Mouse (Mus musculus) left cerebral cortex, adult 8-10 months (tissue): ENCODE data around the gene Ddx56. TPM values are rescaled to one million over a fixed set of nuclear protein-coding genes. Genes with fewer than 3 reads are reported as not detected.
"Not testable (repeated sequence)": the region's sequence is repeated elsewhere in the genome, so short reads cannot be mapped to it uniquely, and the experiment has no call there.

Experiments used
- DNase-seq, 2 experiments: peaks; one replicate each; pipeline ENCODE4 v3.0.0; 2022; ENCODE audit warnings: low spot score in 2 of 2
- total RNA-seq, 4 experiments: library from RNA; stranded (reverse); gene quantifications; 2 replicates each; pipeline ENCODE4 v1.2.4; 2022

Ddx56 gene
- total RNA-seq, 4 experiments from 2014 or later, result 43.0 to 53.3 (median 49.9) TPM

- DNase-seq, result no peak
Observed at GRCm38 (mm10) chr11:6266621-6267020, 951 bp downstream of the Ddx56 start.

DNA sequence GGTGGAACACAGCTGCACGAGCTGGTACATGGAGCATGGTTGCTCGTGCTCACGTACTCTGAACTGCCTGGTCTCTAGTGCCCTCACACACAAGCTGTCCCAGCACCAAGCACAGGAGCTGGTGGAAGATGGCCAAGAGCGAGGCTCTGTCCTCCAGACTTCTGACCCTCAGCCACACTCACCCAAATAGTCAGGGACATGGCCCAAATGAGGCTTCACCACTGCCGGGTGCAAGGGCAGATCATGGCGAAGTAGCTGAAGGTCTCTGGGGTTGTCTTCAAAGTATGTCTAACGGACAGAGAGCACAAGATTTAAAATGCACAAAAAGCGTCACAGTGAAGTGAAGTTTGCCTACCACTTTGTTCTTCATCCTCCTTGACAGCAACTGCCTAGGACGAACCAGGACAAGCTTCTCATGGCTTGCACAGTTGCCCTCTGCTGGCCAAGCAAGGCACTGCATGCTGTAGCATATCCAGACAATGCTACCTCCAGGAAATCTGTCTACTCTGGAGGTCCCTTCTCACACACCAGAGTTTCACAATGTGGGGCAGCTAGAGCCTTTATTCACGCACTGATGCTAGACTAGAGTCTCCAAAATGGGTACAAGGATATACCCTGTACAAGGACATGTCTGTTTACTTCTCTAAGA is 6.0 kb downstream of the Ddx56 start:
- DNase-seq, result peak in 1 of 2 experiments; percentile 71

DNA sequence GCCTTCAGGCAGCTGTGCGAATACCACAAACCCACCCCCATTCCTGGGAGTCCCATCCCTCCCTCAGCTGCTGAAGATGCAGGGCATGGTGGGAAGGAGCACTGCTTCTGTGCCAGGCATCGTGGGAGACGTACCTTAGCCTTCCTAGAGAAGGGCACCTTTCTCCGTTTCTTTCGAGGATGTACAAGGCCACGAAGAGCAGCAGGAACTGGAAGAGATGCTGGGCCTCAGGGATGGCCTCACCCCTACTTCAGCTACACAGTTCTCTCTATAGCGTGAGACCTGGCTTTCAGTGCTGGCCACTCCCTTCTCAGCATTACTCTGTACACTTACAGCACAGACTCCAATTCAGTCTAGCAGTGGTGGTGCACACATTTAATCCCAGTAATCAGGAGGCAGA is 8.2 kb downstream of the Ddx56 start:
- DNase-seq, result no peak

DNA sequence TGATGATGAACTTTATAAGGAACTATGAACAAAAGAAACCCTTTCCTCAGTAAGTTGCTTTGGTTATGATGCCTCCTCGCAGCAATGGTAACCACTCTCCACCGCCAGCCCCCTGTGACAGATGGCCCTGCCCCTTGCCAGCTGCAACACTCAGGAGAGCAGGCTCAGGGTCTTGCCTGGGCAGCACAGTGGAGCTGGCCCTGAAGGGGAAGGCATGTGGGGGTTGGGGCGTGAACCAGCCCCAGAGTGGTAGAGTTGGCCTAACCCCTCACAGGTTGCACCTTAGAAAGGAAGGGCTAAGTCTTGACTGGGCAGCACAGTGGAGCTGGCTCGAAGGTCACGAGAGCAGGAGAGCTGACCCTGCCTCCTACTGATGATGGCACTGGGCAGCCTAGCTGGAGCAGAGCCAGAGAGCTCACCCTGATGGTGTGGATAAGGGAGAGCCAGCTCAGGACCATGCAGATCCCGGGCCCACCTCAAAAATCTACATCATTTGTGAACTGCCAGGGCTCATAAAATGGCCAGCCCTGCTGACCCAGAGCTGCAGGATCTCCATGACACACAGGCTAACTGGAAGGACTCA is 11.0 kb downstream of the Ddx56 start:
- no peak for DNase-seq

DNA sequence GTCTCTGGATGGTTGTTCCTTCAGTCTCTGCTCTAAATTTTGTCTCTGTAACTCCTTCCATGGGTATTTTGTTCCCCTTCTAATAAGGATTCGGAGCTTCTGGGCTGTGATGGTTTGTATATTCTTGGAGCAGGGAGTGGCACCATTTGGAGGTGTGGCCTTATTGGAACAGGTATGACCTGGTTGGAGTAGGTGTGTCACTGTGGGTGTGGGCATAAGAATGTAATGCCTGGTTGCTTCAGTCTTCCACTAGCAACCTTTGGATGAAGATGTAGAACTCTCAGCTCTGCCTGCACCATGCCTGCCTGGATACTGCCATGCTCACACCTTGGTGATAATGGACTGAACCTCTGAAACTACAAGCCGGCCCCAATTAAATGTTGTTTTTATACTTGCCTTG is 13.0 kb downstream of the Ddx56 start:
- not testable (repeated sequence) for DNase-seq

DNA sequence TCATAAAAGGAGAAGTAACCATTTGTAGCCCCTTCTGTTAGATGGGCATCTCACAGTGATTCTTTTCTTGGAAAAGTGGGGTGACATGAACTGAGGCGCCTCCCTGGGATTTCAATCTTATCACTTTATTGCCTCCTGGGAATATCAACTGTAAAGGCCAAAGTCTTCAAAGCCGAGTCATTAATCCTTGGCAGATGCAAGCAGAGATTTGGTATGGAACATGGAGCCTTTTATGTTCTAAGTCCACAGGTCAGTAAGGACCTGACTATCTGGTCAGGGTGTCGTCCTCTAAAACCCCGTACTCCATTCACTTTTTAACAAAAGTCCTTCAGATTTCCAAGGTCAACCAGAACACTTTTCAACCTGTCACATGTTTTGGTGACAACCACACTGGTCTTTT is 14.7 kb downstream of the Ddx56 start:
- DNase-seq, result no peak

DNA sequence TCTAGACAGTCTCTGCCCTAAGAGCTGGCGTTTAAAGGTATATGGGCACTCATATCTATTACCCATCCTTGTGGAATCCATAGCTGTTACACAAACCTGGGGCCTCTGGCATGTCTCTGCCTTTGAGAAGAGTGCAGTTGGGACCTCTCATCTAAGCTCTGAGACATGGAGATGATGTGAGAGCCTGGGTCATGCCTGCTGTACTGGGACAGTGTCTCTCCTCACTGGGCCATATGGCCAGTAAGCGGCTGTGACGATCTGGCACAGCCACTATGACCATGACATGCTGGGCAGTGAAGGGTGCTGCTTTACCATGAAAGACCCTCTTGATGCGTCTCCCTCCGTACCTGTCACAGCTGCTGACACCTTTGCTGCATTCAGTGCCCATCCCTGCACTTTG is 15.3 kb downstream of the Ddx56 start:
- no peak for DNase-seq

DNA sequence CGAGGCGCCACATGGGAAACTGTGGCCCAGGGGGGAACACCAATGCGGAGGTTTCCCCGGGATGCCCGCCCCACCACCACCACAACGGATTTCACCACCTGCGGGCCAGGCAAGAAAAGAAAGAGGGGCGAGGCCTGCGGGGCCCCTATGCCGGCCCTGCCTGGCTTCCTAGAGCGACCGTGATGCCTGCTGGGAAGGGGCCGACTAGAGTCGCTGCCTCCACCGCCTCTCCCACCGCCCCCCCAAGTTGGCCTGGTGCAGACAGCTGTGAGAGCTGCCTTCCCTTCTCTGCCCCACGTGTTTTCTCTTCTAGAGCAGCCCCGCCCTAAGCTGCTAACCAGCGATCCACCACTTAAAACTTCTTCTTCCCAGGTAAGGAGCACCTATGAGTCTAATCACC is 22.9 kb downstream of the Ddx56 start:
- no peak for DNase-seq

DNA sequence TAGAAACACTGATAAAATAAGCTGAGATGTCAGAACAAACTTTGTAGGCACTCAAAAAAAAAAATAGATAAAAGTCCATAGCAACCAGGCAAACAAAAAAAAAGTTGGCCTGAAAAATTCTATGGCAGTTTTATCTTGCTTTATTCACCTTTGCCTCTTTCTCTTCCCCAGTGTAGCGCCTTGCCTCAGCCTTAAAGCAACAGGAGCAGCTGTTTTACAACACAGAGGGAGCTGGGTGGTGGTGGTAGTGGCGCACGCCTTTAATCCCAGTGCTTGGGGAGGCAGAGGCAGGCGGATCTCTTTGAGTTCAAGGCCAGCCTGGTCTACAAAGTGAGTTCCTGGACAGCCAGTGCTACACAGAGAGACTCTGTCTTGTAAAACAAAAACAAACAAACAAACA is 34.5 kb downstream of the Ddx56 start:
- DNase-seq, result no peak

DNA sequence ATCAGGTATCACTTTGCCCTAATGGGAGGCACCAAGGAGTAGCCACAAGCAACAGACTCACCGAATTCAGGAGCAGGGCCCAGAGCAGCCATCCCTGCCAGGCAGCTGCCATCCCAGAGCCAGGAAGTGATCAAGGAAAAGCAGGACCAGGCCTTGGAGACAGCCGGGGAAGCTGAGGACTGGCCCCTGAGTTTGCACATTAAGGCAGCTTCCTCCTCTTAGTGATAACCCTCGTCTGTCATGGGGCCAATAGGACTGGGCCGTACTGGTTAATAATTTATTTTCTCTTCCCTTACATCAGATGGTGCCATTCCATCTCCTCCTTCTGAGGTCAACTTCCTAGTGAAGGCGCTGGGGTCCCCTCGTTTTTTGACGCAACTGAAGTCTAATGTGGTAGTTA is 37.6 kb downstream of the Ddx56 start, which contains the start of gene Npc1l1:
Npc1l1 (minus strand) TSS at position 132 of the 400 bp plus-strand sequence.
- DNase-seq, result no peak

- peak in 1 of 2 experiments; percentile 70 for DNase-seq
Observed at GRCm38 (mm10) chr11:6224541-6225229, 42.9 kb downstream of the Ddx56 start.

GRCm38 (mm10) chr11:6222187-6222586 is 45.4 kb downstream of the Ddx56 start:
- no peak for DNase-seq

- no peak for DNase-seq
Observed at GRCm38 (mm10) chr11:6219967-6220366, 47.6 kb downstream of the Ddx56 start.

GRCm38 (mm10) chr11:6218189-6218896 is 49.2 kb downstream of the Ddx56 start:
- DNase-seq, result no peak

GRCm38 (mm10) chr11:6216834-6217233 is 50.7 kb downstream of the Ddx56 start:
- DNase-seq, result no peak

Other genes starting within 250 kb of the Ddx56 start
- 100 to 1,000 TPM; 652 to 710 (median 699) TPM for gene Camk2b, start 201.4 kb downstream of the Ddx56 start, total RNA-seq
- under 1 TPM; 0.30 to 0.53 (median 0.39) TPM for gene A730071L15Rik, start 67.7 kb downstream of the Ddx56 start, total RNA-seq
- 100 to 1,000 TPM; 138 to 154 (median 147) TPM for gene Nudcd3, start 67.4 kb downstream of the Ddx56 start, total RNA-seq
- gene Npc1l1, start 37.6 kb downstream of the Ddx56 start, total RNA-seq, result under 1 TPM; 0.65 to 0.94 (median 0.79) TPM
- gene Tmed4, start 7.1 kb upstream of the Ddx56 start, total RNA-seq, result 100 to 1,000 TPM in 1 of 4 experiments, 10 to 100 TPM in 3; 87.6 to 100 (median 93.7) TPM
- 100 to 1,000 TPM; 244 to 278 (median 257) TPM for gene Ogdh, start 23.9 kb upstream of the Ddx56 start, total RNA-seq
- 100 to 1,000 TPM; 199 to 214 (median 211) TPM for gene Zmiz2, start 121.3 kb upstream of the Ddx56 start, total RNA-seq
- gene Ppia, start 147.7 kb upstream of the Ddx56 start, total RNA-seq, result 1,000 to 10,000 TPM; 1,587 to 1,877 (median 1,701) TPM
- gene H2afv, start 176.7 kb upstream of the Ddx56 start, total RNA-seq, result 10 to 100 TPM; 37.9 to 41.3 (median 39.0) TPM
- 100 to 1,000 TPM; 221 to 283 (median 254) TPM for gene Purb, start 208.1 kb upstream of the Ddx56 start, total RNA-seq